Mouse (Mus musculus): ENCODE results near the gene Naa11.

The Naa11 gene

DNA sequence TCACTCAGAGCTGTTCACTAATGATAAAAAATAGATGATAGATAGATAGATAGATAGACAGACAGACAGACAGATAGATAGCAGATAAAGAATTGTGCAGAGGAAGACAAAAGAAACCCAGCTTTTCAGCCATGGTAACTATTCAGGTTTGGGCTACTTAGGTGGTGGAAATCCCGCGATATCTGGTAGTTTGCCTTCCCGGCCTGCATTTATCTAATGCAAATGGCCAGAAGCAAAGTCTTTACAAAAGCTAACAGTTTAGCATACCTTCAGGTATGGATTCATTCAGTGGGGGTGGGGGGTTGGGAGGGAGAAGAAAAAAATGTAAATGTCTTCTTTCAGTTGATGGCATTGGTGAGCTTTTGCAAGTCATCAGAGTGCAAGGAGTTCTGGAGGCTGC, 48.0 kb downstream of the Naa11 start:
- DNase-seq, result no peak

DNA sequence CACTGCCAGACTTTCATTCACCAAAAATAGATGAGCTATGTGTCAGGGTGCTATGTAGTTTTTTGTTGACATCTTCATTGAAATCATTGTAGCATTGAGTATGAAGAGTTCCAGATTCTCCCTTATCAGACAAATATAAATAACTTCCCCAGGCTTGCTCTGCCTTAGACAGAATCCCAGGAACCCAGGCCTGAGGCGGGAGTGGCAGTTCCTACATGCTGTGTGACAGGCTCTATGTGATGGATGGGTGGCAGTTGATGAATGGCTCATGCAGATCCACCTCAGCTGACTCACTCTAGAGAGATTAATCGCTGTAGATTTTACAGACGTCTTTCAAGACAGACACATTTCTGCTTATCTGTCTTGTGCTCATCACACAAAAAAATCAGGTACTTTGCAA, 57.4 kb downstream of the Naa11 start:
- no peak for DNase-seq

Data from kidney, postnatal 10 days (tissue).